Mouse (Mus musculus) heart, postnatal 4 days (tissue): ENCODE results near the gene Olfr550. TPM values are rescaled to one million over a fixed set of nuclear protein-coding genes. Genes with fewer than 3 reads are reported as not detected.
"Not testable (repeated sequence)": the region's sequence is repeated elsewhere in the genome, so short reads cannot be mapped to it uniquely, and the experiment has no call there.

Experiments used
- DNase-seq: peaks from one replicate; pipeline ENCODE4 v3.0.0; 2021
- total RNA-seq, 2 experiments: library from RNA; stranded (reverse); gene quantifications; 2 replicates each; pipeline ENCODE4 v1.2.3; 2021

Olfr550 gene
- total RNA-seq, result not detected

DNA sequence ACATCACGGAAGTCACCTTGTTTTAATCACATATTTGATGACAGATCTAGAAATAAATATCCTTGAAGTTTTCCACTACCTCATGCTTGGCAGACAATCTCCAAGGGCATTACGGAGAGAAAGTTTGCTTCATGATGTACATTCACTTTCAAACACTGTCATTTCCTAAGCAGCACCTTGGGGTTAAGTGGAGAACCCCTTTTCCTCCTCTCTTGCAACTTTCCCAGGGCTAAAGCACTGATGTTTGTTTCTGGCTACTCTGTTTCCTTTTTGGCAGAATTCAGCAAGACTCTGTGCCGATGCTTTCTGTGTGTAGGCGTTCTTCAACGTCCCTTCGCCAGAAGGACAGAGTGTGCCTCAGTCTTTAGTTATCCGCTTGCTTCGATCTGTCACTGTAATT, at the start of gene Olfr550:
Gene Olfr550 (plus strand): TSS at position 301 of the 400 bp plus-strand sequence.
- DNase-seq, result no peak

DNA sequence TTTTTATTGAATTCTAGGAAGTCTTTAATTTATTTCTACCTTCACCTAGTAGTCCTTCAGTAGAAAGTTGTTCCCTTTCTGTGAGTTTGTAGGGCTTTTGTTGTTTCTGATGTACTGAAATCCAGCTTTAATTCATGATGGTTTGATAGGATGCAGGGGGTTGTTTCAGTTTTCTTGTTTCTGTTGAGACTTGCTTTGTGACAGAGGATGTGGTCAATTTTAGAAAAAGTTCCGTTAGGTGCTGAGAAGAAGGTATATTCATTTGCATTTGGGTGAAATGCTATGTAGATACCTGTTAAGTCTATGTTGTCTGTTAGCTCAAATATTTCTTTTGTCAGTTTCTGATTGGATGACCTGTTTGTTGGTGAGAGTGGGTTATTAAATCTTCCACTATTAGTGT, 42.2 kb upstream of the Olfr550 start:
- no peak for DNase-seq

DNA sequence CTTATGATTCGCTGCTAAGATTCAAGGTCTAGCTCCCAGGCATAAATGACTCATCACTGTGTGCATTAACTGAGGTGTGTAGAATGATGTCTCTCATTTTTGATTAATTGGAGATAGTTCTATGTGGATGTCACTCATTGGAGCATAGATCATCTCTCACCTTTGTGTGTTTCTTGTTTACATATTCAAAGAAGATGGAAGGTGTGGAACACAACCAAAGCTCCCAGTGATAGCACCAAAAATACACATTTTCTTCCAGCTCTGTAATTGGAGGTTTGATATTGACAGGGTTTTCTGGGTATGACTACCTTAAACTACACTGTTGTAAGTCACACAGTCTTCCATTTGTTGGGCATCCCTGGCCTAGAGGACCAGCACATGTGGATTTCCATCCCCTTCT, 36.8 kb upstream of the Olfr550 start, which contains the start of gene Olfr547:
Gene Olfr547 (plus strand): TSS at position 301 of the 400 bp plus-strand sequence.
- no peak for DNase-seq

DNA sequence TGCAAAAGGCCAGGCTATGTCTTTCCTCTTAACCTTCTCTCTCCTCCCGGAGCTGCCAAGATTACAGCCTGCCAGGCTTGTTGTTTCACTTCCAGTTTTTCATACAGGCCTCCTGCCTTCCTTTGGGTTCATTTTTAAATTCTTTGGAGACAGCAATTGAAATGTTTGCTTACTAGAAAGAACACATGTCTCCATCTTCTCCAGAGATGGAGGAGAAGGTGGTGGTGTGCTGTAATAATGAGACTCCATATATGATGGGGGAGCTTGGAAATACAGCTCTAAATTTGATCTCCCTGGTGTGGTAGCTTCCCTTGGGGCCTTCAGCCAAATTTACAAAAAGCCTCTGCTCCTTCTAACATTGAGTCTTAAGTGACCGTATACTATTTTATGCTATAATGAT, 30.6 kb upstream of the Olfr550 start, which contains the start of gene Olfr548-ps1:
Gene Olfr548-ps1 (plus strand): TSS at position 301 of the 400 bp plus-strand sequence.
- no peak for DNase-seq

DNA sequence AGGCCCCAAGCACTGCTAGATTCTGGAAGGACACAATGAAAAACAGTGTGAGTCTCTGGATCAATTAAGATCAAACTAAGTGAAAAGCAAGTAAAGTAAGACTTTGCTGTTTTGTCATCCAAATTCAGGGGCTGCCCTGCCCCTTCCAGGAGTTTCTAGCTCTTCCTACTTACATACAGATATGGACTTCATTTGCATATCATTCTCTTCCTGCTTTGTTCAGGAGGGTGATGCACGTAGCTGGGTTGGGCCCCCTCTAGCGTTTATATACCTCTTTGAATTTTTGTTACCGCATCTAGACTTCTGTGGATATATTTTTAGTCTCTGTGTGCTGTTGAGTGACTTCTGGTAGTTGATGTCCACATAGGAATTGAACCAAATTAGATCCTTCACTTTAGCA, 30.0 kb upstream of the Olfr550 start:
- DNase-seq, result no peak

DNA sequence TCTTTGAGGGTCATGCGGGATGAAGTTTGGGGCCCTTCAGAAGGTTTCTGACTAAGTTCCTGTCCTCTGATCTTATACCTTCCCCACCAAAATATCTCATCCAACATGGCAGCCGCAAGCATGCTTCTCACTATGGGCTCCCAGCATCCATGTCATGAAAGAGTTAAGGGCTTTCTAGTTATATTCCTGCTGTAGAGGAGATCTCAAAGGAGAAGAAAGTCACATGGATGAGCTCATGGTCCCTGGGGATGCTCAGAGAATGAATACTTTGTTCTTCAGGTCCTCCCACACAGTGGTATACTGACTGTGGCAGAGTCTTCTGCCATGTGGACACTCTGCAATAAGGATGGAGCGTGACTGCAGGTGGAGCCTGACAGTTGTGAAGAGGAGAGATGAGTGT, 21.7 kb upstream of the Olfr550 start, which contains the start of gene Olfr549:
Gene Olfr549 (plus strand): TSS at position 301 of the 400 bp plus-strand sequence.
- DNase-seq, result no peak

DNA sequence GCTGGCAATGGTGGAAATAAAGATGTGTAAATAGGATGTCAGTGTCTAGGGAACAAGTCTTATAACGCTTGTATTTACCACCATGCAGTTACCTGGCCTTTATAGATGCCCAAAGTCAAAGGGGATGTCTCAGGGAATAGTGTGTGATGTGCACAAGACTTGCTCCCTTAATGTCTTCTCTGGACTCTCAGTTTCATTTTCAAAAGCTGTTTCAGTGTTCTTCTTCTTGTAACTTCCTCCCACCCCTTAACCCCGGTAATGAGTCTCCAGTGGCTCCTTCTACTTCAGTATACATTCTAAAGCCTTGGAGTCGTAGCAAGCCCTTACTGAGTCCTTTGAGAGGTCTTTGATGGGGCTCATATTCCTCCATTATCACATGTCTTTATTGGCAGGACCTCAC, 18.0 kb upstream of the Olfr550 start:
- no peak for DNase-seq

DNA sequence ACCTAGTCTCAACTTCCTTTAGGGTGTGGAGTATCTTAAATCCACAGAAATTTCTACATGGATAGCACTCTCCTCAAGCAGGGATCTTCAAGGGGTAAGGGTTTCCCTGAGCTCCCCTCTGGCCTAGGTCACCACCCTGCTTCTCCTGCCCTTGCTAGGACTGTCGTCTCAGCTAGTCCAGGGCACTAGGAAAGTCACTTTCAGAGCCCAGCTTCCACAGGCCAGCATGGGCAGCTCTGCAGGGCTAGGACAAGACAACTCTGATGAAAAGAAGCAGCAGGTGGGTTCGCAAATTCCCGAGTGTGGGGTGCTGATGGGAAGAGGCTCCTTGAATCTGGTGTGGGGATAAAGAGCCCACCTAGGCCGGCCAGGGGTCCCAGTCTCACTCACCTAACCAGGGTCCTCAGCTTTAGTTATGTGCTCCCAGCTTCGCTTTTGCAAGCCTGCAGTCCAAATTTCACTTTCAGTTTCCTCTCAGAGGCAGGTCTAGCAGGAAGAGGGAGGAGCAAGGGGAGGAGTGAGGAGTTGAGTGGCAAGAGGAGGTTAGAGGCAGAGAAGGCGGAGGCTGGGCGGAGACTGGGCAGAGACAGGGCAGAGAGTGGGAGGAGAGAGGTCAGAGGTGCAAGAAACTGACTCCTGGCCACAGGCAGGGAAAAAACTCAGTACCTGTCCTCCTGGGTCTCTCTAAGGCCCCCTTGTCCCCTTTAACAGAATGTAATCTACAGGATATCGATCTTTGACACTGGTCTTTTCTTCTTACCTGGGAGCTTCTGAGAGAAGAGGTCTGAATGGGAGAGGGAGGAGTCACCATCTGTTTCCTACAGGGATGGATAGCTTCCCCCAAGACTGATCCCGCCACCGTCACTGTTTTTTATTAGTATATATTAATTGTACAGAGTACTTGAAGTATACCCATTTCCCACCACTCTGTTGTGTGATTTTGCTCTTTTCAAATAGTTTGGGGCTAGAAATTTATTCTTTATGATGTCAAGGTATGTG, 5.9 kb upstream of the Olfr550 start, which contains the start of gene Trim21:
Gene Trim21 (minus strand): TSS at position 488 of the 999 bp plus-strand sequence.
- peak; percentile 84 for DNase-seq

DNA sequence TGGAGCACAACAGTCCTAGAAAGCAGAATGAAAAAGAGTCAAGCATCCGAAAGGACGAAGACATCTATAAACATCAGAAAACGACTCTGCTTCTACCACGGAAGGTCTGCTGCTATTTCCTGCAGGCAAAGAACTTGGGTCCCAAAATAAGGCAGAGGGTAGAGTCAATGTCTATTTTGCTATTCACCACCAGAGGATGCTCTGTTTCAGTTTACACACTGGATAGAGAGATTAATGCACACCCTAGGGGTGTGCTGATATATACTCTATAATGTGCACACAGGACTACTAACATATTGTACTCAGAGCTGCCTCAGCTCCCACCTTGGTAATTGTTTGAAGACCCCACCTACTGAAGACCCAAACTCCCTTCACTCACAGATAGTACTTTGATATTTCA, 5.0 kb upstream of the Olfr550 start:
- DNase-seq, result no peak

DNA sequence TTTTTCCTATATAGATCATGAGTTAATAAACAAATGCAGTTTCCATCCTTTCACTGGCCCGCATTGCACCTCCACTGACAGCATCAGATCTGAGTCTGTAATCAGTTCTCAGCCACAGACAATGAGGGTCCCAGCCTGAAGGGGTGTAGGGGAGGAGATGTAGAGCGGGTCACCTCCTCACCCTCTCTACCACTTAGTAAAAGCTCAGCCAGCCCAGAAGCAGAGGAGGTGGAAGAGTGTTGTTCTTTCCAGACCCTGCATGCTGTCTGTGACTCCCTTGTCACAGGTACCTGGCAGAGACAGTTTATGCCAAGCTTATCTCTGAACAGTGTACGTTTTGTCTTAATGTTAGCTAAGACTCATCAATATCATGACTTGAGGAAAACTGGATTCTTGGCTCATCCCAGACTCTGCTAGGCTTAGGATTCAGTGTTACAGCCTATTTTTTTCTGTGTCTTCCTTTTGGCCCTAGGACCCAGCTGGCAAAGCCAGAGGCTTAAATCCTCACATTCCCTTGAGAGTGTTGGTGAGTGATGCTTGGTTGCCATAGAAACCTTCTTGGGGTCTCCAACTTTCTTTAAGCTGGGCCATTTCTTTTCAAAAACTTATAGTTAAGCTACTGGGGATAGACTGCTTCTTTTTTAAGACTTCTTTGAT, 2.1 kb downstream of the Olfr550 start:
- no peak for DNase-seq

DNA sequence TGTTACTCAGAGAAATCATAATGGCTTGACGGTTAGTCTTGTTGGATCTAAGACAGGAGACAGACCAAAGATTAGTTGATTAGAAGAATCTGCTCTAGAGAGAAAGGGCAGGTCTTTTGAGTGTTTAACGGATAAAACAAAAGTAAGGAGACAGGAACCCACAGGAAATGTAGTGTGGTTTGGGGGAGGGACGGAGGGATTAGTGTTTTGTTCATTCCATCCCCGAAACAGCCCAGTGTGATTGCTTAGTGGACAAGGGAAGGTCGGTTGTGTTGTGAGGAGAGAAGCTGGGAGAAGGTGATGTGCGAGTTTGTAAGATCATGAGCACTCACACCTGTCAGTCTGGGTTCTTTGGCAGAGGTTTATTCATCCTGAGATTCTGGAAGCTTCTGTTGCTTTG, 4.8 kb downstream of the Olfr550 start:
- DNase-seq, result no peak

DNA sequence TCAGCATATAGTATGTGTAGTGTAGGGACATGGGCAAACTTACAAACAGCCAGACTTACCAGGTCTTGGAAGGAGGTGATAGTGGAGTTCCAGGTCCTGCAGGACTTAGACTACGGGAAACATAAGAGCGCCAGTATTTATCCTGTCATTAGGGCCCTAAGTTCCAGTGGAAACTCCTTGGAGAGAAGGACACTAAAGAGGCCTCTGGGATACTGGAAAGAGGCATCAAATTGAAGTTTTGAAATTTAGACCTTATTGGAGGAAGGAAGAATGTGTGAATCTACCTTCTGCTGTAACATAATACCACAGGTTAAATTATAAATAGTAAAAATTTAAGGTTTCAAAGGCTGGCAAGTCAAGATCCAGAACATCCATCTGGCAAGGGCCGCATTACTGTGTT, 20.5 kb downstream of the Olfr550 start, which contains the start of gene Olfr551:
Gene Olfr551 (minus strand): TSS at position 101 of the 400 bp plus-strand sequence.
- DNase-seq, result no peak

DNA sequence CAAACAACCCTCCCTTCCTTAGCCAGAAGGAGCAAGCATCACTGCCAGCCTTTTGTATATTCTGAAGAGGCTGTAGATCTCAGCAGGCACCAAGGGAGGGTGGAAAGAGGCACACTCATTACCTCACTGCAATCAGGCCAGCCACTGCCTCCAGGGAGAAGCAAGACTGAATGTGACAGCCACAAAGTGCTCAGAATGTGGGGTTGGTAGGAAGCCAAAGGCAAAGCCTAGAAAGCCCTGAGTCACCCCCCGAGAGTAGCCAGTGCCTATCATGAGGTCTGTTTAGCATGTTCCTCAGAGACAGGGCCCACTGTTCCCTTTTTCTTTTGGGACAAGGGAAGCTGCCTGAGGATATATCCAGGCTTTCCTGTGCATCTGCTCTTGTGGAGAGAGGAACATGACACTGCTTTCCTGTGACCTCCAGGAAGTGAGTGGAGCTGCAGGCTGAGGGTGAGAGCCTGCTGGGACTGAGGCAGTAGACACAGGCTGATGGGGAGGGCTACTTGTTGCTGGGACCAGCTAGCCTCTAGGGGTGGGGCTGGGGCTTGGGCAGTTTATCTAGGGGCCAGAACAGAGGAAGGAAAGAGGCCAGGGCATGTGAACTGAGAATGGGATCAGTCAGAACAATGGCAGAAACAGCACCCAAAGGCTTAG, 26.3 kb downstream of the Olfr550 start, which contains the start of gene Olfr552:
Gene Olfr552 (plus strand): TSS at position 393 of the 654 bp plus-strand sequence.
- DNase-seq, result no peak

DNA sequence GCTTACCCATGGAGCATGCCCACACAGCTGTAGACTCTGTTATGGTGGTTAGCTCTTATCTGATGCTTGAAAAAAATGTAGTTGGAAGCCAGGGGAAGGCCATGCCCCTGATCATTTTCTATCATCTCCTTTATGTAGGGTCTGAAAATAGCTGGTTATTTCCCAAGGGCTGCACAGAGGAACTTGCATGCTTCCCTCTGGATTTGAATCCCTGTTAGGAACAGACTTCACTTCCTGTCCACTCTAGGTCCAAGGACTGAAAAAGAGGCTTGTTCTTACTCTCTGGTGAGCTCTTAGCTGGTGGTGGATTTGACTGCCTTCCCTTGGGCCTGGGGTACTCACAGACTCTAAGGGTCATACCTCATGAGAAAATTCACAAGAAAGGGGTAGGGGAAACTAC, 46.9 kb downstream of the Olfr550 start, which contains the start of gene Olfr553:
Gene Olfr553 (minus strand): TSS at position 101 of the 400 bp plus-strand sequence.
- DNase-seq, result no peak

DNA sequence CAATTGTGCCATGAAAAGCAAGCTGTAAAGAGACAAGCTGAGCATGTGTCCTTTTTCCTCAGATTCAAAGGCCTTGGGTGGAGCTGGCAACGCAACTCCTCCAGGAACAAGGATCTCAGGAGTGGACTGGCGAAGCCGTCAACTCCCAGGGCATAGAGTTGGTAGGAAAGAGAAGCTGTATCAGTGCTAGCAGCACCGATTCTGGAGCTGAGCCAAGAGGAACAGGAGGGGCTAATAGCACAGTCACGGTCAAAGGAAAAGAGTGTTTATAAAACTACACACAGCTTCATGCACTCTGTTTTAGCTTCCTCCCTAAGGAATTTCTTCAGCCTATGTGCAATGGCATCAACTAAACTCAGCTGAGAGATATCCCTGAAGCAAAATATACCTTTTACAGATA, 48.4 kb downstream of the Olfr550 start:
- peak; percentile 30 for DNase-seq

DNA sequence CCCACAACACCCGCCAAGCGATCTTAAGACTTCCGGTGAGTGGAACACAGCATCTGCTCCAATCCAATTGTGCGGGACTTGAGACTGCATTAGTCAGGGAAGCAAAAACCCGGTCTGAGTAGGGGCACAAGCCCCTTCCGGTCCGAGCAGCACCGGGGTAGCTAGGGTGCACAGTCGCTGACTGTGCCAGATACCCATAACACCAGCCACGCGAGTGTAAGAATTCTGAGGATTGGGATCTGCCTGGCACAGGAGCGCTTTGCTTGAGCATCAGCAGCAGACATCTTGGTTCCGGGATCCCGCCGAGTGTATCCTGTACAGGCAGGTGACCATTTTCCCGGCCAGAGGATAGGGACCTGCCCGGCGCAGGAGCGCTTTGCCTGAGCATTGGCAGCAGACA, 49.1 kb downstream of the Olfr550 start:
- not testable (repeated sequence) for DNase-seq

Other genes with a start within 250 kb of the Olfr550 start
- gene Rrm1, start 129.7 kb upstream of the Olfr550 start, total RNA-seq, result 100 to 1,000 TPM; 101 to 103 TPM
- gene Olfr543, start 89.8 kb upstream of the Olfr550 start, total RNA-seq, result not detected
- not detected for gene Olfr544, start 83.1 kb upstream of the Olfr550 start, total RNA-seq
- gene Olfr545, start 71.9 kb upstream of the Olfr550 start, total RNA-seq, result not detected
- not detected for gene Olfr547, start 36.7 kb upstream of the Olfr550 start, total RNA-seq
- gene Olfr548-ps1, start 30.5 kb upstream of the Olfr550 start, total RNA-seq, result not detected
- gene Olfr549, start 21.6 kb upstream of the Olfr550 start, total RNA-seq, result not detected
- gene Trim21, start 6.0 kb upstream of the Olfr550 start, total RNA-seq, result 1 to 10 TPM; 4.4 to 4.9 TPM
- gene Olfr551, start 20.4 kb downstream of the Olfr550 start, total RNA-seq, result not detected
- under 1 TPM in 1 of 2 experiments, not detected in 1; 0.07 TPM for gene Olfr552, start 26.3 kb downstream of the Olfr550 start, total RNA-seq
- gene Olfr553, start 46.8 kb downstream of the Olfr550 start, total RNA-seq, result not detected
- gene Olfr554, start 67.0 kb downstream of the Olfr550 start, total RNA-seq, result not detected
- gene Olfr555, start 87.4 kb downstream of the Olfr550 start, total RNA-seq, result not detected
- gene Olfr556, start 93.5 kb downstream of the Olfr550 start, total RNA-seq, result not detected
- 1 to 10 TPM; 8.3 to 9.6 TPM for gene Trim68, start 115.9 kb downstream of the Olfr550 start, total RNA-seq
- gene Olfr557, start 124.5 kb downstream of the Olfr550 start, total RNA-seq, result not detected
- 1 to 10 TPM; 2.9 to 3.1 TPM for gene Olfr558, start 130.8 kb downstream of the Olfr550 start, total RNA-seq
- gene Olfr33, start 147.6 kb downstream of the Olfr550 start, total RNA-seq, result not detected
- not detected for gene Olfr559, start 156.0 kb downstream of the Olfr550 start, total RNA-seq
- gene Olfr560, start 187.9 kb downstream of the Olfr550 start, total RNA-seq, result under 1 TPM; 0.19 to 0.23 TPM
- 1 to 10 TPM; 1.1 to 1.4 TPM for gene Olfr78, start 188.0 kb downstream of the Olfr550 start, total RNA-seq
- not detected for gene Olfr561, start 199.8 kb downstream of the Olfr550 start, total RNA-seq
- not detected for gene Olfr564, start 232.0 kb downstream of the Olfr550 start, total RNA-seq